Mouse (Mus musculus) myocyte (in vitro differentiated cells): ENCODE measurements around the gene Fnip1. TPM values are rescaled to one million over a fixed set of nuclear protein-coding genes. Genes with fewer than 3 reads are reported as not detected.

Experiments used
- H3K27me3 ChIP-seq: one replicate; pipeline ENCODE4 v1.6.1; 2011; ENCODE audit not compliant: control insufficient read depth, insufficient read depth, insufficient read length
- H3K36me3 ChIP-seq: one replicate; pipeline ENCODE4 v1.6.1; 2011; ENCODE audit not compliant: control insufficient read depth, insufficient read depth
- H3K4me2 ChIP-seq: one replicate; pipeline ENCODE4 v1.6.1; 2011; ENCODE audit warnings: low read depth, control low read depth
- H3K4me3 ChIP-seq: one replicate; pipeline ENCODE4 v1.5.1; 2011; ENCODE audit warnings: mild to moderate bottlenecking, control low read depth, moderate library complexity
- H3K79me2 ChIP-seq: one replicate; pipeline ENCODE4 v1.6.1; 2011; ENCODE audit not compliant: control insufficient read depth, insufficient read depth
- H3ac ChIP-seq: one replicate; pipeline ENCODE4 v1.6.1; 2011; ENCODE audit not compliant: control insufficient read depth, insufficient read length
- CEBPB ChIP-seq: IDR thresholded peaks from 2 replicates; pipeline ENCODE4 v1.6.1; 2011; ENCODE audit warnings: mild to moderate bottlenecking, moderate library complexity; ENCODE audit not compliant: poor library complexity, insufficient read depth, severe bottlenecking
- E2F4 ChIP-seq: IDR thresholded peaks from one replicate; pipeline ENCODE4 v1.6.1; 2011; ENCODE audit warnings: mild to moderate bottlenecking, control low read depth, moderate library complexity; ENCODE audit not compliant: insufficient read depth
- MAX ChIP-seq: IDR thresholded peaks from one replicate; pipeline ENCODE4 v1.6.1; 2011; ENCODE audit warnings: low read depth, mild to moderate bottlenecking, control low read depth
- MYOD1 ChIP-seq, 3 experiments: IDR thresholded peaks; one replicate each; pipeline ENCODE4 v1.6.1; 2011; ENCODE audit warnings: control low read depth in 2 of 3, low read depth in 2 of 3, mild to moderate bottlenecking in 2 of 3, moderate library complexity in 1 of 3; ENCODE audit not compliant: insufficient read length in 2 of 3, control insufficient read depth in 1 of 3
- MYOG ChIP-seq, 3 experiments: IDR thresholded peaks; one replicate each; pipeline ENCODE4 v1.6.1; 2011; ENCODE audit warnings: control low read depth in 2 of 3, low read depth in 2 of 3, mild to moderate bottlenecking in 2 of 3; ENCODE audit not compliant: insufficient read length in 2 of 3, control insufficient read depth in 1 of 3, insufficient read depth in 1 of 3
- POLR2A ChIP-seq: IDR thresholded peaks from one replicate; pipeline ENCODE4 v1.6.1; 2011; ENCODE audit warnings: low read depth, mild to moderate bottlenecking, control low read depth, moderate library complexity; ENCODE audit not compliant: insufficient read length
- POLR2AphosphoS2 ChIP-seq: IDR thresholded peaks from one replicate; pipeline ENCODE4 v1.6.1; 2011; ENCODE audit warnings: low read depth, control low read depth; ENCODE audit not compliant: insufficient read length
- REST ChIP-seq: IDR thresholded peaks from one replicate; pipeline ENCODE4 v1.6.1; 2011; ENCODE audit warnings: mild to moderate bottlenecking, control low read depth, moderate library complexity; ENCODE audit not compliant: insufficient read depth, insufficient read length
- SRF ChIP-seq: IDR thresholded peaks from one replicate; pipeline ENCODE4 v1.6.1; 2011; ENCODE audit warnings: low read depth; ENCODE audit not compliant: control insufficient read depth, insufficient read length
- TCF12 ChIP-seq: IDR thresholded peaks from one replicate; pipeline ENCODE4 v1.6.1; 2011; ENCODE audit warnings: mild to moderate bottlenecking, control low read depth; ENCODE audit not compliant: poor library complexity, insufficient read depth, severe bottlenecking
- TCF3 ChIP-seq: IDR thresholded peaks from one replicate; pipeline ENCODE4 v1.6.1; 2011; ENCODE audit warnings: low read depth, control low read depth; ENCODE audit not compliant: insufficient read length
- USF1 ChIP-seq: IDR thresholded peaks from one replicate; pipeline ENCODE4 v1.6.1; 2011; ENCODE audit warnings: low read depth, mild to moderate bottlenecking, control low read depth, moderate library complexity
- polyA plus RNA-seq: library from polyadenylated mRNA; unstranded; fragments of >200 nt; fragmentation: generic; extraction: Trizol; gene quantifications from one replicate; pipeline ENCODE4 v1.2.1, GENCODE M21; 2012; ENCODE audit warnings: missing spikeins

Gene Fnip1
- polyA plus RNA-seq, 1 experiment: 3.9 TPM

- peaks cover 54% of the 10 kb centered on the region for H3K79me2 ChIP-seq
- H3K27me3 ChIP-seq: no peaks in the 10 kb centered on the region
- peak overlapping the region; percentile 89 for H3K4me2 ChIP-seq
- peak overlapping the region; percentile 6 for H3ac ChIP-seq
- no peak for TF ChIP-seq TCF3
- peak overlapping the region; percentile 77 for H3K4me3 ChIP-seq
- H3K36me3 ChIP-seq: no peaks in the 10 kb centered on the region
Observed at GRCm38 (mm10) chr11:54523431-54524001, 85.5 kb downstream of the Fnip1 start.

GRCm38 (mm10) chr11:54528002-54528401, 90.0 kb downstream of the Fnip1 start:
- Histone ChIP-seq H3K79me2 (peaks cover 85% of the 10 kb centered on the region), H3K36me3 (no peaks in the 10 kb centered on the region), H3K4me2 (no peak overlapping the region), H3K4me3 (no peak overlapping the region), H3ac (no peak overlapping the region), H3K27me3 (no peaks in the 10 kb centered on the region)
- TF ChIP-seq TCF3 (no peak), MYOG (IDR thresholded peaks at IDR 0.05; ENCODE audit: control insufficient read depth in 1 of 3, insufficient read depth in 1 of 3, insufficient read length in 2 of 3, low read depth in 2 of 3) (no peak), SRF (no peak), POLR2AphosphoS2 (no peak), E2F4 (no peak), REST (no peak)

- H3K79me2 ChIP-seq: peaks cover 69% of the 10 kb centered on the region
- H3K36me3 ChIP-seq: no peaks in the 10 kb centered on the region
- no peaks in the 10 kb centered on the region for H3K27me3 ChIP-seq
- H3K4me3 ChIP-seq: no peak overlapping the region
- TF ChIP-seq CEBPB: no peak
- no peak for TF ChIP-seq USF1
- TF ChIP-seq TCF3: no peak
- TF ChIP-seq E2F4: no peak
- no peak overlapping the region for H3ac ChIP-seq
- H3K4me2 ChIP-seq: no peak overlapping the region
Observed at GRCm38 (mm10) chr11:54530391-54530790, 92.4 kb downstream of the Fnip1 start.

- no peaks in the 10 kb centered on the region for H3K36me3 ChIP-seq
- H3K4me3 ChIP-seq: no peak overlapping the region
- peaks cover 70% of the 10 kb centered on the region for H3K79me2 ChIP-seq
- no peak overlapping the region for H3K4me2 ChIP-seq
- no peak for TF ChIP-seq MYOD1 (IDR thresholded peaks at IDR 0.05; ENCODE audit: control insufficient read depth in 1 of 3, insufficient read length in 2 of 3, low read depth in 2 of 3)
- TF ChIP-seq TCF12: no peak
- no peak for TF ChIP-seq E2F4
- TF ChIP-seq SRF: no peak
- no peak for TF ChIP-seq POLR2AphosphoS2
- TF ChIP-seq CEBPB: no peak
- TF ChIP-seq USF1: no peak
- no peak for TF ChIP-seq REST
- no peak for TF ChIP-seq TCF3
- no peak for TF ChIP-seq POLR2A
- TF ChIP-seq MYOG (IDR thresholded peaks at IDR 0.05; ENCODE audit: control insufficient read depth in 1 of 3, insufficient read depth in 1 of 3, insufficient read length in 2 of 3, low read depth in 2 of 3): no peak
- no peak for TF ChIP-seq MAX
- no peaks in the 10 kb centered on the region for H3K27me3 ChIP-seq
- H3ac ChIP-seq: no peak overlapping the region
Observed at GRCm38 (mm10) chr11:54530916-54531315, 92.9 kb downstream of the Fnip1 start.

GRCm38 (mm10) chr11:54533834-54534233, 95.8 kb downstream of the Fnip1 start:
- H3K4me2 ChIP-seq: no peak overlapping the region
- no peaks in the 10 kb centered on the region for H3K27me3 ChIP-seq
- H3ac ChIP-seq: no peak overlapping the region
- no peak overlapping the region for H3K4me3 ChIP-seq
- H3K36me3 ChIP-seq: no peaks in the 10 kb centered on the region
- H3K79me2 ChIP-seq: peaks cover 61% of the 10 kb centered on the region
- no peak for TF ChIP-seq MAX
- TF ChIP-seq REST: no peak
- no peak for TF ChIP-seq CEBPB
- TF ChIP-seq MYOD1 (IDR thresholded peaks at IDR 0.05; ENCODE audit: control insufficient read depth in 1 of 3, insufficient read length in 2 of 3, low read depth in 2 of 3): no peak
- no peak for TF ChIP-seq POLR2AphosphoS2
- no peak for TF ChIP-seq POLR2A
- TF ChIP-seq TCF12: no peak
- no peak for TF ChIP-seq TCF3

GRCm38 (mm10) chr11:54534871-54535270, 96.9 kb downstream of the Fnip1 start:
- Histone ChIP-seq H3K36me3 (no peaks in the 10 kb centered on the region), H3K4me3 (no peak overlapping the region), H3ac (no peak overlapping the region), H3K79me2 (peaks cover 61% of the 10 kb centered on the region), H3K27me3 (no peaks in the 10 kb centered on the region), H3K4me2 (no peak overlapping the region)
- TF ChIP-seq TCF12 (no peak), SRF (no peak), MYOG (IDR thresholded peaks at IDR 0.05; ENCODE audit: control insufficient read depth in 1 of 3, insufficient read depth in 1 of 3, insufficient read length in 2 of 3, low read depth in 2 of 3) (no peak), MAX (no peak), TCF3 (no peak), USF1 (no peak), CEBPB (no peak), REST (no peak), POLR2A (no peak), E2F4 (no peak), MYOD1 (IDR thresholded peaks at IDR 0.05; ENCODE audit: control insufficient read depth in 1 of 3, insufficient read length in 2 of 3, low read depth in 2 of 3) (no peak), POLR2AphosphoS2 (no peak)
